Mouse (Mus musculus) macrophage (primary cell): ENCODE data around the gene Epb41l1. TPM values are rescaled to one million over a fixed set of nuclear protein-coding genes. Genes with fewer than 3 reads are reported as not detected.

Source experiments
- H3K27ac ChIP-seq: fragments of 350-480 bp; formaldehyde crosslinking; 2 replicates; pipeline ENCODE4 v1.9.0; 2021
- H3K36me3 ChIP-seq: fragments of 350-480 bp; formaldehyde crosslinking; 2 replicates; pipeline ENCODE4 v1.9.0; 2021; ENCODE audit errors: inconsistent target
- H3K4me3 ChIP-seq: fragments of 350-480 bp; formaldehyde crosslinking; 2 replicates; pipeline ENCODE4 v1.9.0; 2021; ENCODE audit errors: inconsistent target
- H3K79me2 ChIP-seq: fragments of 350-480 bp; formaldehyde crosslinking; 2 replicates; pipeline ENCODE4 v1.9.0; 2021; ENCODE audit errors: inconsistent target
- WGBS: methylation state at CpG from one replicate; pipeline ENCODE4 v1.1.7; 2026; ENCODE audit warnings: inconsistent platforms; ENCODE audit not compliant: missing documents; 5-methylcytosine and 5-hydroxymethylcytosine counted together
- polyA plus RNA-seq: library from polyadenylated mRNA; stranded (reverse); fragments of 250-400 nt; gene quantifications from 3 replicates; pipeline ENCODE4 v1.2.4, GENCODE M21; 2018; ENCODE audit warnings: inconsistent platforms

The Epb41l1 gene
- polyA plus RNA-seq, 1 experiment from 2014 or later = 100 TPM

- 1% methylated on average over 66 of the region's 80 CpGs for WGBS
- no peak overlapping the region for H3K27ac ChIP-seq
- H3K36me3 ChIP-seq = no peaks in the 10 kb centered on the region
- H3K4me3 ChIP-seq = peak overlapping the region; percentile 35
- H3K79me2 ChIP-seq = peaks cover 41% of the 10 kb centered on the region; the same call in 1 of the 2 replicates
These were observed 54.8 kb downstream of the Epb41l1 start for GRCm38 (mm10) chr2:156475285-156476110.

GRCm38 (mm10) chr2:156476111-156476747 lies 55.5 kb downstream of the Epb41l1 start:
- H3K36me3 ChIP-seq = no peaks in the 10 kb centered on the region
- peak overlapping the region; percentile 7; the same call in 1 of the 2 replicates for H3K4me3 ChIP-seq
- H3K79me2 ChIP-seq = peaks cover 44% of the 10 kb centered on the region; the same call in 1 of the 2 replicates
- H3K27ac ChIP-seq = no peak overlapping the region
- WGBS = 44% methylated on average over 8 of the region's 8 CpGs

GRCm38 (mm10) chr2:156476748-156477151 lies 56.0 kb downstream of the Epb41l1 start:
- H3K27ac ChIP-seq = no peak overlapping the region
- 68% methylated on average over 5 of the region's 5 CpGs for WGBS
- peaks cover 44% of the 10 kb centered on the region; the same call in 1 of the 2 replicates for H3K79me2 ChIP-seq

GRCm38 (mm10) chr2:156478046-156478690 lies 57.5 kb downstream of the Epb41l1 start:
- H3K4me3 ChIP-seq = no peak overlapping the region
- H3K27ac ChIP-seq = no peak overlapping the region
- no peaks in the 10 kb centered on the region for H3K36me3 ChIP-seq
- peaks cover 44% of the 10 kb centered on the region; the same call in 1 of the 2 replicates for H3K79me2 ChIP-seq
- WGBS = 86% methylated on average over 13 of the region's 13 CpGs

More at GRCm38 (mm10) chr2:156476748-156477151, 56.0 kb downstream of the Epb41l1 start:
- Histone ChIP-seq H3K36me3 (no peaks in the 10 kb centered on the region), H3K4me3 (no peak overlapping the region)

GRCm38 (mm10) chr2:156479833-156480232 lies 59.1 kb downstream of the Epb41l1 start:
- no peak overlapping the region for H3K27ac ChIP-seq
- 85% methylated on average over 7 of the region's 7 CpGs for WGBS
- H3K79me2 ChIP-seq = peaks cover 44% of the 10 kb centered on the region; the same call in 1 of the 2 replicates
- no peak overlapping the region for H3K4me3 ChIP-seq
- H3K36me3 ChIP-seq = no peaks in the 10 kb centered on the region

GRCm38 (mm10) chr2:156480267-156480666 lies 59.6 kb downstream of the Epb41l1 start:
- Histone ChIP-seq H3K27ac (no peak overlapping the region), H3K79me2 (peaks cover 44% of the 10 kb centered on the region; the same call in 1 of the 2 replicates), H3K4me3 (no peak overlapping the region), H3K36me3 (no peaks in the 10 kb centered on the region)
- 96% methylated on average over 6 of the region's 7 CpGs for WGBS

GRCm38 (mm10) chr2:156482299-156482698 lies 61.6 kb downstream of the Epb41l1 start:
- no peak overlapping the region for H3K27ac ChIP-seq
- 35% methylated on average over 13 of the region's 13 CpGs for WGBS
- H3K4me3 ChIP-seq = no peak overlapping the region
- no peaks in the 10 kb centered on the region for H3K36me3 ChIP-seq
- H3K79me2 ChIP-seq = peaks cover 41% of the 10 kb centered on the region; the same call in 1 of the 2 replicates

GRCm38 (mm10) chr2:156482764-156483163 lies 62.1 kb downstream of the Epb41l1 start:
- 91% methylated on average over 3 of the region's 3 CpGs for WGBS
- Histone ChIP-seq H3K4me3 (no peak overlapping the region), H3K79me2 (peaks cover 42% of the 10 kb centered on the region; the same call in 1 of the 2 replicates), H3K27ac (no peak overlapping the region), H3K36me3 (0 out of 2 replicates have a peak, but pooled peaks cover 2% of the 10 kb centered on the region)

GRCm38 (mm10) chr2:156483204-156483603 lies 62.5 kb downstream of the Epb41l1 start:
- Histone ChIP-seq H3K4me3 (no peak overlapping the region), H3K79me2 (peaks cover 42% of the 10 kb centered on the region; the same call in 1 of the 2 replicates), H3K36me3 (0 out of 2 replicates have a peak, but pooled peaks cover 4% of the 10 kb centered on the region), H3K27ac (no peak overlapping the region)
- whole genome bisulfite sequencing = 92% methylated on average over 7 of the region's 7 CpGs

GRCm38 (mm10) chr2:156486086-156486751 lies 65.5 kb downstream of the Epb41l1 start:
- Histone ChIP-seq H3K27ac (no peak overlapping the region), H3K4me3 (no peak overlapping the region), H3K36me3 (0 out of 2 replicates have a peak, but pooled peaks cover 4% of the 10 kb centered on the region), H3K79me2 (peaks cover 48% of the 10 kb centered on the region; the same call in 1 of the 2 replicates)
- WGBS = 95% methylated on average over 12 of the region's 12 CpGs

- H3K27ac ChIP-seq = no peak overlapping the region
- WGBS = 94% methylated on average over 10 of the region's 10 CpGs
- peaks cover 56% of the 10 kb centered on the region; the same call in 1 of the 2 replicates for H3K79me2 ChIP-seq
- no peak overlapping the region for H3K4me3 ChIP-seq
- H3K36me3 ChIP-seq = 0 out of 2 replicates have a peak, but pooled peaks cover 4% of the 10 kb centered on the region
These were observed 67.0 kb downstream of the Epb41l1 start for GRCm38 (mm10) chr2:156487589-156488160.

GRCm38 (mm10) chr2:156488166-156488814 lies 67.6 kb downstream of the Epb41l1 start:
- WGBS = 86% methylated on average over 8 of the region's 8 CpGs
- H3K4me3 ChIP-seq = no peak overlapping the region
- peaks cover 7% of the 10 kb centered on the region; the same call in 1 of the 2 replicates for H3K36me3 ChIP-seq
- no peak overlapping the region for H3K27ac ChIP-seq
- peaks cover 56% of the 10 kb centered on the region; the same call in 1 of the 2 replicates for H3K79me2 ChIP-seq

GRCm38 (mm10) chr2:156490176-156490575 lies 69.5 kb downstream of the Epb41l1 start:
- 92% methylated on average over 11 of the region's 11 CpGs for WGBS

More at GRCm38 (mm10) chr2:156490176-156490575, 69.5 kb downstream of the Epb41l1 start:
- no peak overlapping the region for H3K4me3 ChIP-seq
- H3K27ac ChIP-seq = no peak overlapping the region
- peaks cover 56% of the 10 kb centered on the region; the same call in 1 of the 2 replicates for H3K79me2 ChIP-seq
- H3K36me3 ChIP-seq = peaks cover 26% of the 10 kb centered on the region
